Mouse (Mus musculus) testis, adult 2 months (tissue): ENCODE measurements around the gene Scyl2.

Experiments
- CTCF ChIP-seq: fragments of 200-500 bp; IDR thresholded peaks from 2 replicates; pipeline ENCODE4 v1.5.1; 2012; ENCODE audit warnings: low read depth, mild to moderate bottlenecking, inconsistent platforms, low read length, moderate library complexity; ENCODE audit not compliant: control insufficient read depth, insufficient read depth, insufficient replicate concordance
- POLR2A ChIP-seq: fragments of 200-500 bp; IDR thresholded peaks from 2 replicates; pipeline ENCODE4 v1.6.1; 2012; ENCODE audit warnings: low read depth, mild to moderate bottlenecking, inconsistent platforms, low read length, moderate library complexity; ENCODE audit not compliant: control insufficient read depth

- no peak for TF ChIP-seq POLR2A
- no peak for TF ChIP-seq CTCF
Measured at GRCm38 (mm10) chr10:89651691-89652090, 34.4 kb downstream of the Scyl2 start.
